Mouse (Mus musculus) B cell, adult 2 months (primary cell): ENCODE data around the gene Klra10.
"Not testable (repeated sequence)": the region's sequence is repeated elsewhere in the genome, so short reads cannot be mapped to it uniquely, and the experiment has no call there.

Experiments
- DNase-seq, 2 experiments: peaks; one replicate each; pipeline ENCODE4 v3.0.0; 2022

Gene Klra10

GRCm38 (mm10) chr6:130281828-130282227 is at the start of gene Klra10:
Klra10 (minus strand) TSS chr6:130281928.
- not testable (repeated sequence) for DNase-seq

- DNase-seq, result no peak
Observed at GRCm38 (mm10) chr6:130287984-130288649, 6.4 kb upstream of the Klra10 start.

GRCm38 (mm10) chr6:130255326-130255725 is 26.4 kb downstream of the Klra10 start:
- DNase-seq, result no peak

- DNase-seq, result no peak
Observed at GRCm38 (mm10) chr6:130237536-130237935, 44.2 kb downstream of the Klra10 start.

- DNase-seq, result no peak
Observed at GRCm38 (mm10) chr6:130236635-130237034, 45.1 kb downstream of the Klra10 start.

GRCm38 (mm10) chr6:130233222-130233621 is 48.5 kb downstream of the Klra10 start, which contains the start of gene Klra7:
Klra7 (minus strand) TSS chr6:130233322.
- no peak for DNase-seq
